Mouse (Mus musculus): ENCODE measurements around the gene Gatd1. TPM values are rescaled to one million over a fixed set of nuclear protein-coding genes. Genes with fewer than 3 reads are reported as not detected.
A peak's percentile ranks its signal among the peaks of the same experiment; 100 is the strongest.

Gatd1 gene
- polyA plus RNA-seq (2016; fragmentation: Nextera tagmentation; extraction: Ambion mirVana), result 43.2 and 44.7 TPM in 2 replicates

- peaks cover 25% of the 10 kb centered on the region for H3K4me1 ChIP-seq
- DNase-seq (ENCODE audit: extremely low spot score, low spot score), result peak; percentile 100
- H3K9me3 ChIP-seq, result no peaks in the 10 kb centered on the region
- peak within 1 kb of the TSS; percentile 90 for H3K27ac ChIP-seq
- H3K27me3 ChIP-seq (ENCODE audit: poor library complexity, severe bottlenecking), result no peaks in the 10 kb centered on the region
- under 1% methylated on average over 56 of the region's 56 CpGs for WGBS
- H3K36me3 ChIP-seq (replicated peaks), result peaks cover 22% of the 10 kb centered on the region
- H3K4me3 ChIP-seq, result peak within 1 kb of the TSS; percentile 80
Measured at GRCm38 (mm10) chr7:141413809-141414584, at the start of gene Gatd1. TSS of gene Gatd1 (minus strand) at chr7:141414136.

- peaks cover 66% of the 10 kb centered on the region for H3K4me1 ChIP-seq
- H3K27ac ChIP-seq, result peak overlapping the region; percentile 68; the same call in 1 of the 2 replicates
- H3K27me3 ChIP-seq (ENCODE audit: poor library complexity, severe bottlenecking), result peaks cover 90% of the 10 kb centered on the region
- H3K9me3 ChIP-seq, result no peaks in the 10 kb centered on the region
- H3K36me3 ChIP-seq (replicated peaks), result peaks cover 12% of the 10 kb centered on the region
- peak overlapping the region; percentile 55 for H3K4me3 ChIP-seq
- 15% methylated on average over 5 of the region's 5 CpGs for WGBS
- no peak for DNase-seq (ENCODE audit: extremely low spot score, low spot score)
Measured at GRCm38 (mm10) chr7:141462333-141462821, 48.4 kb upstream of the Gatd1 start.

- peak overlapping the region; percentile 68; the same call in 1 of the 2 replicates for H3K27ac ChIP-seq
Measured at GRCm38 (mm10) chr7:141461521-141462332, 47.8 kb upstream of the Gatd1 start.

GRCm38 (mm10) chr7:141460391-141461113, 46.6 kb upstream of the Gatd1 start, which contains the start of gene Cracr2b:
TSS of gene Cracr2b (plus strand) at chr7:141461094.
- DNase-seq (ENCODE audit: extremely low spot score, low spot score), result no peak
- peak within 1 kb of the TSS; percentile 68; the same call in 1 of the 2 replicates for H3K27ac ChIP-seq
- 70% methylated on average over 15 of the region's 15 CpGs for WGBS
- H3K4me3 ChIP-seq, result peak within 1 kb of the TSS; percentile 55
- peaks cover 65% of the 10 kb centered on the region for H3K4me1 ChIP-seq
- peaks cover 87% of the 10 kb centered on the region for H3K27me3 ChIP-seq (ENCODE audit: poor library complexity, severe bottlenecking)
- H3K36me3 ChIP-seq (replicated peaks), result peaks cover 12% of the 10 kb centered on the region
- H3K9me3 ChIP-seq, result no peaks in the 10 kb centered on the region

More at GRCm38 (mm10) chr7:141461521-141462332, 47.8 kb upstream of the Gatd1 start:
- WGBS, result 2% methylated on average over 59 of the region's 59 CpGs
- Histone ChIP-seq H3K4me1 (peaks cover 62% of the 10 kb centered on the region), H3K27me3 (ENCODE audit: poor library complexity, severe bottlenecking) (peaks cover 92% of the 10 kb centered on the region), H3K36me3 (replicated peaks) (peaks cover 12% of the 10 kb centered on the region), H3K9me3 (no peaks in the 10 kb centered on the region), H3K4me3 (peak overlapping the region; percentile 55)
- DNase-seq (ENCODE audit: extremely low spot score, low spot score), result no peak

- no peak for DNase-seq (ENCODE audit: extremely low spot score, low spot score)
- WGBS, result 81% methylated on average over 5 of the region's 5 CpGs
- Histone ChIP-seq H3K4me1 (peaks cover 65% of the 10 kb centered on the region), H3K9me3 (no peaks in the 10 kb centered on the region), H3K36me3 (replicated peaks) (peaks cover 12% of the 10 kb centered on the region), H3K27ac (no peak overlapping the region), H3K27me3 (ENCODE audit: poor library complexity, severe bottlenecking) (peaks cover 81% of the 10 kb centered on the region), H3K4me3 (no peak overlapping the region)
Measured at GRCm38 (mm10) chr7:141460001-141460390, 46.1 kb upstream of the Gatd1 start.

GRCm38 (mm10) chr7:141459301-141459711, 45.4 kb upstream of the Gatd1 start:
- H3K36me3 ChIP-seq (replicated peaks), result peaks cover 12% of the 10 kb centered on the region
- peaks cover 74% of the 10 kb centered on the region for H3K27me3 ChIP-seq (ENCODE audit: poor library complexity, severe bottlenecking)
- no peak overlapping the region for H3K4me3 ChIP-seq
- H3K9me3 ChIP-seq, result no peaks in the 10 kb centered on the region
- no peak for DNase-seq (ENCODE audit: extremely low spot score, low spot score)
- H3K4me1 ChIP-seq, result peaks cover 65% of the 10 kb centered on the region
- no peak overlapping the region for H3K27ac ChIP-seq
- 92% methylated on average over 17 of the region's 17 CpGs for WGBS

- 94% methylated on average over 11 of the region's 11 CpGs for WGBS
- H3K4me3 ChIP-seq, result no peak overlapping the region
- peaks cover 12% of the 10 kb centered on the region for H3K36me3 ChIP-seq (replicated peaks)
- H3K9me3 ChIP-seq, result no peaks in the 10 kb centered on the region
- H3K27me3 ChIP-seq (ENCODE audit: poor library complexity, severe bottlenecking), result peaks cover 68% of the 10 kb centered on the region
- DNase-seq (ENCODE audit: extremely low spot score, low spot score), result no peak
- H3K27ac ChIP-seq, result no peak overlapping the region
- peaks cover 61% of the 10 kb centered on the region for H3K4me1 ChIP-seq
Measured at GRCm38 (mm10) chr7:141458661-141459060, 44.7 kb upstream of the Gatd1 start.

GRCm38 (mm10) chr7:141457986-141458660, 44.2 kb upstream of the Gatd1 start:
- no peak for DNase-seq (ENCODE audit: extremely low spot score, low spot score)
- WGBS, result 78% methylated on average over 15 of the region's 15 CpGs
- peaks cover 56% of the 10 kb centered on the region for H3K4me1 ChIP-seq
- no peaks in the 10 kb centered on the region for H3K9me3 ChIP-seq
- H3K36me3 ChIP-seq (replicated peaks), result peaks cover 14% of the 10 kb centered on the region
- no peak overlapping the region for H3K27ac ChIP-seq
- H3K27me3 ChIP-seq (ENCODE audit: poor library complexity, severe bottlenecking), result peaks cover 62% of the 10 kb centered on the region
- no peak overlapping the region for H3K4me3 ChIP-seq

- Histone ChIP-seq H3K36me3 (replicated peaks) (peaks cover 21% of the 10 kb centered on the region), H3K4me1 (peaks cover 48% of the 10 kb centered on the region), H3K27me3 (ENCODE audit: poor library complexity, severe bottlenecking) (peaks cover 54% of the 10 kb centered on the region), H3K4me3 (no peak overlapping the region; the same call in 1 of the 2 replicates), H3K27ac (no peak overlapping the region), H3K9me3 (no peaks in the 10 kb centered on the region)
- WGBS, result 90% methylated on average over 14 of the region's 14 CpGs
- DNase-seq (ENCODE audit: extremely low spot score, low spot score), result no peak
Measured at GRCm38 (mm10) chr7:141457236-141457635, 43.3 kb upstream of the Gatd1 start.

- Histone ChIP-seq H3K36me3 (replicated peaks) (peaks cover 26% of the 10 kb centered on the region), H3K27ac (no peak overlapping the region), H3K9me3 (no peaks in the 10 kb centered on the region), H3K27me3 (ENCODE audit: poor library complexity, severe bottlenecking) (peaks cover 49% of the 10 kb centered on the region), H3K4me3 (peak overlapping the region; percentile 79; the same call in 1 of the 2 replicates), H3K4me1 (peaks cover 43% of the 10 kb centered on the region)
- DNase-seq (ENCODE audit: extremely low spot score, low spot score), result no peak
- 93% methylated on average over 6 of the region's 6 CpGs for WGBS
Measured at GRCm38 (mm10) chr7:141456739-141457138, 42.8 kb upstream of the Gatd1 start.

GRCm38 (mm10) chr7:141455610-141456314, 41.8 kb upstream of the Gatd1 start:
- H3K36me3 ChIP-seq (replicated peaks), result peaks cover 36% of the 10 kb centered on the region
- H3K4me1 ChIP-seq, result peaks cover 34% of the 10 kb centered on the region
- peak overlapping the region; percentile 79 for H3K4me3 ChIP-seq
- H3K9me3 ChIP-seq, result no peaks in the 10 kb centered on the region
- peak overlapping the region; percentile 85 for H3K27ac ChIP-seq
- no peak for DNase-seq (ENCODE audit: extremely low spot score, low spot score)
- H3K27me3 ChIP-seq (ENCODE audit: poor library complexity, severe bottlenecking), result peaks cover 39% of the 10 kb centered on the region
- WGBS, result 2% methylated on average over 23 of the region's 23 CpGs

Data from forebrain, embryonic 10.5 days (tissue).